Mouse (Mus musculus): ENCODE data around the gene Basp1. TPM values are rescaled to one million over a fixed set of nuclear protein-coding genes. Genes with fewer than 3 reads are reported as not detected.
"Not testable (repeated sequence)": the region's sequence is repeated elsewhere in the genome, so short reads cannot be mapped to it uniquely, and the experiment has no call there.

Gene Basp1
- 113 and 141 TPM in 2 replicates for polyA plus RNA-seq (2014; fragmentation: Nextera tagmentation; extraction: Ambion mirVana)

GRCm38 (mm10) chr15:25413378-25413901 is at the start of gene Basp1:
Basp1 (minus strand) TSS chr15:25413764.
- peak; percentile 57 for ATAC-seq (replicated peaks; ENCODE audit: insufficient number of reproducible peaks, low FRiP score, low TSS enrichment, low read depth)

DNA sequence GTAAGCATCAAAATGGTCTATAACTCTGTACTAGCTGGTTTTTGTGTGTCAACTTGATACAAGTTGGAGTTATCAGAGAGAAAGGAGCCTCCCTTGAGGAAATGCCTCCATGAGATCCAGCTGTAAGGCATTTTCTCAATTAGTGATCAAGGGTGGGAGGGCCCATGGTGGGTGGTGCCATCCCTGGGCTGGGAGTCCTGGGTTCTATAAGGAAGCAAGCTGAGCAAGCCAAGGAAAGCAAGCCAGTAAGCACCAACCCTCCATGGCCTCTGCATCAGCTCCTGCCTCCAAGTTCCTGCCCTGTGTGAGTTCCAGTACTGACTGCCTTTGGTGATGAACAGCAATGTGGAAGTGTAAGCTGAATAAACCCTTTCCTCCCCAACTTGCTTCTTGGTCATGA is 49.5 kb upstream of the Basp1 start:
- not testable (repeated sequence) for H3K4me2 ChIP-seq (ENCODE audit: low read depth, low read length); DNase-seq (ENCODE audit: low spot score); H3K27ac ChIP-seq (replicated peaks; ENCODE audit: low read depth, low read length); H3K36me3 ChIP-seq (replicated peaks; ENCODE audit: control insufficient read depth, insufficient read depth, low read depth, low read length); H3K4me3 ChIP-seq (ENCODE audit: low read depth, low read length); H3K27me3 ChIP-seq (ENCODE audit: control insufficient read depth, insufficient read depth, low read length); H3K4me1 ChIP-seq (ENCODE audit: control insufficient read depth, insufficient read depth, low read length); ATAC-seq (replicated peaks; ENCODE audit: insufficient number of reproducible peaks, low FRiP score, low TSS enrichment, low read depth); H3K9me3 ChIP-seq (replicated peaks; ENCODE audit: control insufficient read depth, low read length); H3K9ac ChIP-seq (replicated peaks; ENCODE audit: low read length)

More at GRCm38 (mm10) chr15:25413378-25413901, at the start of gene Basp1:
- Histone ChIP-seq H3K27me3 (ENCODE audit: control insufficient read depth, insufficient read depth, low read length) (no peaks in the 10 kb centered on the region), H3K9ac (replicated peaks; ENCODE audit: low read length) (peak within 1 kb of the TSS; percentile 97), H3K9me3 (replicated peaks; ENCODE audit: control insufficient read depth, low read length) (no peaks in the 10 kb centered on the region), H3K27ac (replicated peaks; ENCODE audit: low read depth, low read length) (peak within 1 kb of the TSS; percentile 94), H3K4me1 (ENCODE audit: control insufficient read depth, insufficient read depth, low read length) (no peaks in the 10 kb centered on the region), H3K4me2 (ENCODE audit: low read depth, low read length) (peak within 1 kb of the TSS; percentile 90), H3K4me3 (ENCODE audit: low read depth, low read length) (peak within 1 kb of the TSS; percentile 98), H3K36me3 (replicated peaks; ENCODE audit: control insufficient read depth, insufficient read depth, low read depth, low read length) (no peaks in the 10 kb centered on the region)
- DNase-seq (ENCODE audit: low spot score) = peak; percentile 86
- WGBS = under 1% methylated on average over 23 of the region's 60 CpGs

- no peaks in the 10 kb centered on the region for H3K36me3 ChIP-seq (replicated peaks; ENCODE audit: control insufficient read depth, insufficient read depth, low read depth, low read length)
- no peaks in the 10 kb centered on the region for H3K9me3 ChIP-seq (replicated peaks; ENCODE audit: control insufficient read depth, low read length)
- H3K27me3 ChIP-seq (ENCODE audit: control insufficient read depth, insufficient read depth, low read length) = no peaks in the 10 kb centered on the region
- no peak overlapping the region for H3K9ac ChIP-seq (replicated peaks; ENCODE audit: low read length)
- H3K27ac ChIP-seq (replicated peaks; ENCODE audit: low read depth, low read length) = no peak overlapping the region
- no peak overlapping the region for H3K4me3 ChIP-seq (ENCODE audit: low read depth, low read length)
- no peak for ATAC-seq (replicated peaks; ENCODE audit: insufficient number of reproducible peaks, low FRiP score, low TSS enrichment, low read depth)
- H3K4me2 ChIP-seq (ENCODE audit: low read depth, low read length) = no peak overlapping the region
- no peaks in the 10 kb centered on the region for H3K4me1 ChIP-seq (ENCODE audit: control insufficient read depth, insufficient read depth, low read length)
- 73% methylated on average over 6 of the region's 6 CpGs for WGBS
- no peak for DNase-seq (ENCODE audit: low spot score)
These were observed 48.6 kb upstream of the Basp1 start for GRCm38 (mm10) chr15:25462056-25462762.

DNA sequence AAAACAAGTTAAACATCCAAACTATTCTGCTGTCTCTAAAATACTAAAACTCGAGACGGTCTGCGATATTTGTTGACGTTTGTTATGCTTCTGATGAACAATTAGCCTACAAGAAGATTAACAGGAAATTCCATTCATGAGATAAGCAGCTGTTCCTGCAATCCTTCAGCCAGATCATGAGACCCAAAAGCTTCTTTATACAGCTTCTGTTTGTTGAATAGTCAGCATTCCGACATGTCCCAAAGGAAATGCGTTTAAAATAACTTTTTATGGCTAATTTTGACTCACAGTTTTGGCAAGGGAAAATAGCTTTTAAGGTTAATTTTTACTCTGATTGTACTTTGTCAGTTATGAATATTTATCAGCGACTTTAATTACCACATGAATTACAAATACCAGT is 46.3 kb upstream of the Basp1 start:
- Histone ChIP-seq H3K27ac (replicated peaks; ENCODE audit: low read depth, low read length) (no peak overlapping the region), H3K9ac (replicated peaks; ENCODE audit: low read length) (no peak overlapping the region), H3K36me3 (replicated peaks; ENCODE audit: control insufficient read depth, insufficient read depth, low read depth, low read length) (no peaks in the 10 kb centered on the region), H3K4me1 (ENCODE audit: control insufficient read depth, insufficient read depth, low read length) (no peaks in the 10 kb centered on the region), H3K4me2 (ENCODE audit: low read depth, low read length) (no peak overlapping the region), H3K9me3 (replicated peaks; ENCODE audit: control insufficient read depth, low read length) (no peaks in the 10 kb centered on the region), H3K27me3 (ENCODE audit: control insufficient read depth, insufficient read depth, low read length) (no peaks in the 10 kb centered on the region), H3K4me3 (ENCODE audit: low read depth, low read length) (no peak overlapping the region)
- ATAC-seq (replicated peaks; ENCODE audit: insufficient number of reproducible peaks, low FRiP score, low TSS enrichment, low read depth) = no peak
- DNase-seq (ENCODE audit: low spot score) = no peak
- WGBS = 49% methylated on average over 7 of the region's 7 CpGs

DNA sequence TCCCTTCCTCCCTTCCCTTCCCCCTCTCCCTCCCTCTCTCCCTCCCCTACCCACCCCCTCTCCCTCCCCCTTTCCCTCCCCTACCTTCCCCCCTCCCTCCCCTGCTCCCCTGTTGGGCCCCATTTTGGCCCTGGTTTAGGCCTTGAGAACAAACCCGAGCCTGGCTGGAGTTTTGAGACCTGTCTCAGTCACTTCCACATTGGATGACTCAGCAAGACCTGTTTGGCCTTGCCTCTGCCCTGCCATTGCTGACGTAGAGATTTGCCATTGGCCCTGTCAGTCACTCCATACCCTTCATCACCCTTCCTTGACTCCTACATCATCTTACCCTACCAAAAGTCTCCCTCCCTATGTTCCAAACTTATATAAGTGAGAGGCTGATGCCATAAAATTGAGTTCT is 43.9 kb upstream of the Basp1 start:
- Histone ChIP-seq H3K27ac (replicated peaks; ENCODE audit: low read depth, low read length) (no peak overlapping the region), H3K4me3 (ENCODE audit: low read depth, low read length) (no peak overlapping the region), H3K4me2 (ENCODE audit: low read depth, low read length) (no peak overlapping the region), H3K27me3 (ENCODE audit: control insufficient read depth, insufficient read depth, low read length) (no peaks in the 10 kb centered on the region), H3K9me3 (replicated peaks; ENCODE audit: control insufficient read depth, low read length) (no peaks in the 10 kb centered on the region), H3K36me3 (replicated peaks; ENCODE audit: control insufficient read depth, insufficient read depth, low read depth, low read length) (no peaks in the 10 kb centered on the region), H3K9ac (replicated peaks; ENCODE audit: low read length) (no peak overlapping the region), H3K4me1 (ENCODE audit: control insufficient read depth, insufficient read depth, low read length) (no peaks in the 10 kb centered on the region)
- 78% methylated on average over 2 of the region's 2 CpGs for WGBS
- DNase-seq (ENCODE audit: low spot score) (no peak), ATAC-seq (replicated peaks; ENCODE audit: insufficient number of reproducible peaks, low FRiP score, low TSS enrichment, low read depth) (no peak)

DNA sequence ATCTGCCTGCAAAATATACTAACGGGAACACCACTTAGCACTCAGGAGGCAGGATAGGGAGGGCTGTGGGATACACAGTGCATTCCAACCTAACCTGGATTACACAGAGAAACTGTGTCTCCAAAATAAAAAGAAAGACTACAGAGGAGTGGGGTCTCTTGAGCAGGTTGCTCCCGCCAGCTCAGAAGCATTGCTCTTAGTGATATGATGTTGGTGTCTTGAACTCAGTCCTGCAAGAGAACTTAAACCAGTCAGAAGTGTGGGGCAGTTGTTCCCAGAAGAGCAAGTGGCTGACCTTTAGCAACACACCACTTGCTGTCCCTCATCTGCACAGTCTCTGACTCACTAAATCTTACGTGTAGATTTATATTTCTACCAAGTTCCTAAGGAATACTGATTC is 40.0 kb upstream of the Basp1 start:
- Histone ChIP-seq H3K27me3 (ENCODE audit: control insufficient read depth, insufficient read depth, low read length) (no peaks in the 10 kb centered on the region), H3K9me3 (replicated peaks; ENCODE audit: control insufficient read depth, low read length) (no peaks in the 10 kb centered on the region), H3K27ac (replicated peaks; ENCODE audit: low read depth, low read length) (no peak overlapping the region), H3K9ac (replicated peaks; ENCODE audit: low read length) (no peak overlapping the region), H3K36me3 (replicated peaks; ENCODE audit: control insufficient read depth, insufficient read depth, low read depth, low read length) (no peaks in the 10 kb centered on the region), H3K4me3 (ENCODE audit: low read depth, low read length) (no peak overlapping the region), H3K4me1 (ENCODE audit: control insufficient read depth, insufficient read depth, low read length) (no peaks in the 10 kb centered on the region), H3K4me2 (ENCODE audit: low read depth, low read length) (no peak overlapping the region)
- DNase-seq (ENCODE audit: low spot score) = no peak
- WGBS = 82% methylated on average over 3 of the region's 3 CpGs
- ATAC-seq (replicated peaks; ENCODE audit: insufficient number of reproducible peaks, low FRiP score, low TSS enrichment, low read depth) = no peak

DNA sequence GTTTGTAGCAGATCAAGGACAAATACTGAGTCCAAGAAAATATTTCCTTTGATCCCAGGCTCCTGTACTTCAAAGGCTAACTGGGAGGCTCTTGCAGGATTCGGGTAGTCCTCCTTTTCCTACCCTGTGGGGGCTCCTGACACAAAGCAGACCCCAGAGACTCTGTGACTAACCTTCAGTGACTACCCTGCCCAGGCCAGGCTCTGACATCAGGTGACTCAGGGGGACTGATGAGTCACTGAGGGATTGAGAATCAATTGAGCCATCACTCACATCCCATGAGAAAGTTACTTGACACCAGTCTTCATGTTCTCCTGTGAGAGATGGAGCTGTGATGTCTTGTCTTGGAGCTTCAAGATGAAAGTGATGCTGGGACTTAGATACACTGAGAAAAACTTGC is 35.8 kb upstream of the Basp1 start:
- 33% methylated on average over 1 of the region's 1 CpGs for WGBS
- H3K4me2 ChIP-seq (ENCODE audit: low read depth, low read length) = no peak overlapping the region
- H3K27me3 ChIP-seq (ENCODE audit: control insufficient read depth, insufficient read depth, low read length) = no peaks in the 10 kb centered on the region
- H3K36me3 ChIP-seq (replicated peaks; ENCODE audit: control insufficient read depth, insufficient read depth, low read depth, low read length) = no peaks in the 10 kb centered on the region
- no peak overlapping the region for H3K27ac ChIP-seq (replicated peaks; ENCODE audit: low read depth, low read length)
- H3K9me3 ChIP-seq (replicated peaks; ENCODE audit: control insufficient read depth, low read length) = no peaks in the 10 kb centered on the region
- DNase-seq (ENCODE audit: low spot score) (no peak), ATAC-seq (replicated peaks; ENCODE audit: insufficient number of reproducible peaks, low FRiP score, low TSS enrichment, low read depth) (no peak)
- no peaks in the 10 kb centered on the region for H3K4me1 ChIP-seq (ENCODE audit: control insufficient read depth, insufficient read depth, low read length)
- no peak overlapping the region for H3K9ac ChIP-seq (replicated peaks; ENCODE audit: low read length)
- H3K4me3 ChIP-seq (ENCODE audit: low read depth, low read length) = no peak overlapping the region

DNA sequence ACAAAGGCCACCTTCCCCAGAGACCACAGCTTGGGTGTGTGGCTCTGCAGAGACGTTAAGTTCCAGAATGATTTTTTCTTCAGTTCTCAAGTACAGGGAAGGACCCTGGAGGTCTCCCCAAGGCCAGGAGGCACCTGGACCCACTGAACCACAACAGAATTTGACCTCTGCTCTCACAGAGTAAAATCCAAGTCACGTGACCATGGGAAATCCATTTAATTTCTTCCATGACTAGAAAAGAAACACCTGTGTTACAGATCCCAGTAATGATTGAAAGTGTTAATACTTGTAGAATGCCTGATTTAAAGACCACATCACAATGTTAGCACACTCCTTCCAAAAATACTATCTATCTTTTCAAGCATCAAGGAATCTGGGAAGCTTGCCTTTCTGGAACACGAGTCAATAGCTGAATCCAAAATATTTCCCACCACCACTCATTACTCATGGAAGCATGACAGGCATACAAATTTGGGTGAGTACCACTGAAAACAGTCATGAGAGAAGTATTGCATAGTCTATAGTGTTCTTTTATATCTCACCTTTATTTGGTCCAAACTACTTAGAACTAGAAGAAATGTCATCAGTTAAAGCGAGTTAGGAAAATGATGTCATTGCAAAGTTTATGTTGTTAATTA is 35.3 kb upstream of the Basp1 start:
- 69% methylated on average over 4 of the region's 4 CpGs for WGBS

More for the DNA sequence above, 35.3 kb upstream of the Basp1 start:
- no peaks in the 10 kb centered on the region for H3K27me3 ChIP-seq (ENCODE audit: control insufficient read depth, insufficient read depth, low read length)
- no peak overlapping the region for H3K4me3 ChIP-seq (ENCODE audit: low read depth, low read length)
- no peak for DNase-seq (ENCODE audit: low spot score)
- H3K36me3 ChIP-seq (replicated peaks; ENCODE audit: control insufficient read depth, insufficient read depth, low read depth, low read length) = no peaks in the 10 kb centered on the region
- no peak overlapping the region for H3K9ac ChIP-seq (replicated peaks; ENCODE audit: low read length)
- no peaks in the 10 kb centered on the region for H3K9me3 ChIP-seq (replicated peaks; ENCODE audit: control insufficient read depth, low read length)
- no peaks in the 10 kb centered on the region for H3K4me1 ChIP-seq (ENCODE audit: control insufficient read depth, insufficient read depth, low read length)
- no peak overlapping the region for H3K4me2 ChIP-seq (ENCODE audit: low read depth, low read length)
- H3K27ac ChIP-seq (replicated peaks; ENCODE audit: low read depth, low read length) = no peak overlapping the region
- no peak for ATAC-seq (replicated peaks; ENCODE audit: insufficient number of reproducible peaks, low FRiP score, low TSS enrichment, low read depth)

Measured in embryonic facial prominence, embryonic 11.5 days (tissue).